Mouse (Mus musculus): ENCODE measurements around the gene Lnp1.
"Not testable (repeated sequence)": the region's sequence is repeated elsewhere in the genome, so short reads cannot be mapped to it uniquely, and the experiment has no call there.

The Lnp1 gene

DNA sequence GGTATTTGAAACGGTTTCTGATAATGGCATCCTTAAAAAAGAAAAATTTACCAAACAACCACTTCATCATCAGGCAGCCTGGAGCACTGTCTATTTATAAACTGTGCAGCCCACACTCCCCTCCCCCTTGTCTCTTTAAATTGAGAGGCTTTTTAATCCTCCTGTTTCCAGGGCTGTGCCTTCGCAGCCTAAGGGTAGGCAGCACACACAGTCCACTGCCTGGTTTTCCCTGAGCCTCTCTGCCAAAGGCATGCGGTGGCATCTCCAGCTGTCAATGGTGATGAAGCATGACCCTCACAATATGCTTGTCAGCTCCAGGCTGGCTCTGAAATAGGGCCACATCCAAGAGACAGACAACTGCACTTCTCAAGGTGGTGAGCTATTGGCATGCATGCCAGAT lies at the start of gene Lnp1:
TSS of gene Lnp1 (minus strand) at position 39 of the 400 bp plus-strand sequence.
- in situ Hi-C loops (cut with MboI, MseI), result no loop called here

DNA sequence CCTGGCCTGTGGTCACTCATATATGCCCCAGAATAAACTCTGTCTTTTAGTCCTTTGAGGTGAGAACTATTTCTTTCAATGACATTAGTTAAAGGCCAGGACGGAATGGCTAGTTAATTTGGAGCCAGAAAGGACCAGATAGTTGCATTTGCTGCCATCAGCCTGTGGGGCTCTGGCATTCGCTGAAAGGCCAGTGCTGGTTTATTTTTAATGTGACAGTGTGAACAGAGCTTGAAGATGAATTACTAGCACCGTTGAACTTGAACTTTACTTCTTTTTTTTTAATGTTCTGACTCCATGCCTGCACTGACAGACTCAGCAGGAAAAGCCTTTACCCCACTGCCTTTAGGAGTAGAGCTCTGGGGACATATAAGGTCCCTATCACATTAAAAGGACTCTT lies 46.8 kb upstream of the Lnp1 start:
- in situ Hi-C loops (cut with MboI, MseI), result no loop called here

DNA sequence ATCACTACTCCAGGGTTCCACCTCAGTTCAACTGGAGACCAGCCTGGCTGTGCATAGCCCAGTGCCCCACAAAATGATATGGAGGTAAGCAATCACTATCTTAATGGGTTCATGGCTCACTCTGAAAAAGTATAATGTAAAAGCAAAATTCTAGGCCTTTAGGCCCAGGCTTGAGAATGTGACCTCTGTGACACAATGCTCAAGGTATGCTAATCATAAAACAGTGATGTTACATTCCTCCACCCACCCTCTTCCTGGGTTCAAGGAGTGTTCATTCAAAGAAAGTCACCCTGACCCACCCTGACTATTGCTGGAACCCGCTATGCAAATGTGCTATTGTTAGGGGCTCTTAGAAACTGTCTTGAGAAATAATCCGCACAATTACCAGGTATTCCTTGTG lies 30.4 kb upstream of the Lnp1 start:
- in situ Hi-C loops (cut with MboI, MseI), result not testable (repeated sequence)

DNA sequence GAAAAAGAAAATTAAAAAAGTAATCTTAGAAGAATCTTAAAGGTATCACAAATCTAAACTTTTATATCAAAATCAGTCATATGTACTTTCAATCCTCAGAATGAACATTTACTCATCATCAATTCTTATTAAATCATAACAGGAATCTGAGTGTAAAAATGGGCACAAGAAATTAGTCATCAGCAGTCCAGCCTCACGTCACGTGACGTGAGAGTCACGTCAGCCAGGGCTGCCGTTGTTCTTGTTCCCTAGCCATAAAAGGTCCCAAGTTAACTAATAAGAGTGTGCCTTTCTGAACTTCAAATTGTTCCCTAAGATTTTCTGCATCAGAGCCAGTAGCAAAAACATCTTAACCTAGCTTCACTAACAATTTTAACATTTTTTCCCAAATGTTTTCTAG lies 21.2 kb upstream of the Lnp1 start:
- in situ Hi-C loops (cut with MboI, MseI), result no loop called here

GRCm38 (mm10) chr16:56942341-56942740 lies 14.5 kb upstream of the Lnp1 start:
- in situ Hi-C loops (cut with MboI, MseI), result no loop called here

DNA sequence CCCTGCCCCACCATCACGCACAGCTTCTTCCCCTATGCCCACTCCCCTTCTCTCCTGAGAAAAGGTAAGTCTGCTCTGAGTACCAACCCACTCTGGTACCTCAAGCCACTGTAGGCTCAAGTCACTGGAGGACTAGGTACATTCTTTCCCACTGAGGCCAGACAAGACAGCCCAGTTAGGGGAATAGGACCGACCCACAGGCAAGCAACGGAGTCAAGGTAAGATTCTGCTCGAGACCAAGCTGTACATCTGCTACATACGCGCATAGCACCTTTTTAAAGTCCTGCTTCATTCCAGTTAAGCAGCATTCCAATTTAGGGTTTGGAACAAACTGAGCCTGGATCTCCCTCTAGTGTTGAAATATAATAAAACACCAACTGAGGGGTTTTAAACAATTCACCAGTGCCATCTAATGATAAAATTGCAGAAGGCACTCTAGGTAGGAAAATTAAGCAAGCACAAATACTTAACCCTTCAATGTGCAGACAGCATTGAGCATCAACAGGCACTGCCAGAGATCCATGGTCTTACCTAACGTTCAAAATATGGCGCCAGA lies 7.7 kb downstream of the Lnp1 start:
- in situ Hi-C loops (cut with MboI, MseI), result no loop called here

DNA sequence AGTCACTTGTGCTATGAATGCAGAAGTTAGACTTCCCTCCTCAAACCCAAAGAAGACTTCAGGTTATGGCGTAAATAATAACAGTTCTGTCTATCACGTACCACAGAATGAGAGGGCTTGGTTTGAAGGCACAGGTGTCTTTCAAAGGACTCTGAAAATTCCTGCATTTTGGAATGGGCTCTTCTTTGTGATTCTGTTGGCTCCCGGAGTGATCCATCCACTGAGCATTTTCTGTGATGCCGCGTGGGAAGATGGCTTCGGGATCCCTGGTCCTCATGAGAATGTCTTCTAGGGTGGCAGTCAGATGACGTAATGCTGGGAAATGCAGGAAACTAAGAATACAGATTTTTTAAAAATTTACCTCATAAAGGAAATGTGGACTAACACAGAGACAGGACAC lies 10.6 kb downstream of the Lnp1 start:
- in situ Hi-C loops (cut with MboI, MseI), result no loop called here

DNA sequence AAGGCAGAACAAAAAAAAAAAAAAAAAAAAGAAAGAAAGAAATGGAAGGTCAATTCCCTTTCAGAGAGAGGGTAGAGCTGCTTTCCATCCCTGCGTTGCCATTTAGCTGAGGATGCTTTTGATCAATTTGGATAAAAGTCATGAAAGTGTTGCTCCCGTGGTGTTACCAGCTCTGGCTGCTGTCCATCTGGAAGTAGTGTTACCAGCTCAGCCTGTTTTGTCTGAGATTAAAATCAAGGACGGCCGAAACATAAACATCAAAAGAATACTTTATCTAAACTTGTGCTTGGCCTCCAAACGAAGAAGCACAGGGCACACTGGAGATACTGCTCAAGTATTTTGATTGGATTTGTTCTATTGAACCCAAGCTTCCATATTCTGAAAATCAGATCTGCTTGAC lies 18.9 kb downstream of the Lnp1 start:
- in situ Hi-C loops (cut with MboI, MseI), result no loop called here

GRCm38 (mm10) chr16:56902206-56902605 lies 25.7 kb downstream of the Lnp1 start:
- in situ Hi-C loops (cut with MboI, MseI), result not testable (repeated sequence)

DNA sequence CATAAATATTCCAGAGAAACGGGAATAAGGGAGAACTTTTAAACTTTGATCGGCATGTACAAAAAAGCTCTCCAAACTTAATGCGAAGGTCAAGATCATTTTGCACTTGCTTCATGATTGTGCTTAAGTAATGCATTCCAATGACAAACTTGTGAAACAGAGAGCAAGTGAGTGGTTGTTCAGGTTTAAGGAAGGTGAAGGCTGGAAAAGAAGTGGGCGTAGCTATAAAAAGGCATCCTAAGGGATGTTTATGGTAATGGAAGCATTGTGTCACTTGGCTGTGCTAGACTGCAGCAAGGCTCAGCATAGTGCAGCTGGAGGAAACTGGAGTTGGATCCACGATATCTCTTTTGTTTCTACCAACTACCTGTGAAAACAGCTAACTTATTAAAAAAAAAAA lies 36.3 kb downstream of the Lnp1 start:
- in situ Hi-C loops (cut with MboI, MseI), result no loop called here

DNA sequence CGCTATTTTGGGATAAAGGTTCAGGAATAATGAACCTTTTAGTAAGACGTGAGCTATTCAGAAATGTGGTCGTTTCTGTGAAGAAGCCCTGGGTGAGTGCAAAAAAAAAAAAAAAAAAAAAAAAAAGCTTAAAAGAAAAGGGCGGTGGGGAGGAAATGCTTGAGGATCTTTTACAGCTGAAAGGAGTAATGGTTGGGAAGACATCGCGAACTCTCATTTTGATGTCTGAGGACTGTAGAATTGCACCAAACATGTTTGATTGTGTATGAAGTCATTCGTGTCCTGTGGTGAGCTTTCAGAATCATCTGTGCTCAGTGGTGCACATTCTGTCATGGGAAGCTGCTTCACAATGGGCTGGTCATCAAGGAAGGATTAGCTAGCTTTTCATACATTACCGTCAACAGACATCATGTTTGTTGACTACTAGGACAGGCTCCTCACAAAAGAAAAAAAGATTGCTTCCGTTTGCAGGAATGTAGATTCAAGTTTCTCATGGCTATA lies 41.2 kb downstream of the Lnp1 start:
- in situ Hi-C loops (cut with MboI, MseI), result no loop called here

DNA sequence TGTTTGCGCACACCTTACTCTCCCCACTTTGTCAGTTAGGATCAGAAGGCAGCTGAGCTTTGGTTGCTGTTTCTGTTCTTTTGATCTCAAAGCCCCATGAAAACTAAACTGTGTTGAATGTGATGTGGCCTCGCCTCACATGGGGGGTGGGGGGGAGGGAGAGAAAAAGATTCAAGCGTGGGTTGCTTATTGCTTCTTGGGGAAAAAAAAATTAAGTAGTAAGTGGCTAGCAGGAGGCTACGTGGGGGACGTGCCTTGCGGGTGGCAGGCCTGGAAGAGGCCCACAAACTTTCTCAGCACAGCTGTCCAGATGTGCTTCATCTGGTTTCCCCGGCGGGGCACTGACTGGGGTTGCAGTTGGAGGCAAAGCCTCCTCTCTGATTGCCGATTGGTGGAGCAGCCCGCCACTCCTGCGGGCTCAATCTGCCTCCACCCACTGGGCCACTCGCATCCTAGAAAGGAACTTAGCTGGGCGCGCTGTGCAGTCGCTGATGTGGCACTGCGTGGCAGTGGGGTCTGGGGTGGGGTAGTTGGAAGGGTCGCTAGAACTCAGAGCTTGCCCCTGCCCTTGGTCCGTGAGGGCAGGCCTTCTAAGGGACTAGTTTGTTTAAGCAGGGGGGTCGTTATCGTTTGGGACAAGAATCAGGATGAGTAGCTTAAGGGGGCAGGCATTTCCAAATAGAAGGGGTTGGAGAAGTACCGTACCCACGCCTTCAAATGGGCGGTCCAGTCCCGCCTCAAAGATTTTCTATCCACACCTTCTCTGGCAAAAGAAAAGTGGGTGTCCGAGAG lies 41.8 kb downstream of the Lnp1 start, which contains the start of gene Tmem45a:
TSS of gene Tmem45a (minus strand) at position 343 of the 792 bp plus-strand sequence.
- in situ Hi-C loops (cut with MboI, MseI), result no loop called here

GRCm38 (mm10) chr16:56884811-56885210 lies 43.0 kb downstream of the Lnp1 start:
- in situ Hi-C loops (cut with MboI, MseI), result no loop called here

DNA sequence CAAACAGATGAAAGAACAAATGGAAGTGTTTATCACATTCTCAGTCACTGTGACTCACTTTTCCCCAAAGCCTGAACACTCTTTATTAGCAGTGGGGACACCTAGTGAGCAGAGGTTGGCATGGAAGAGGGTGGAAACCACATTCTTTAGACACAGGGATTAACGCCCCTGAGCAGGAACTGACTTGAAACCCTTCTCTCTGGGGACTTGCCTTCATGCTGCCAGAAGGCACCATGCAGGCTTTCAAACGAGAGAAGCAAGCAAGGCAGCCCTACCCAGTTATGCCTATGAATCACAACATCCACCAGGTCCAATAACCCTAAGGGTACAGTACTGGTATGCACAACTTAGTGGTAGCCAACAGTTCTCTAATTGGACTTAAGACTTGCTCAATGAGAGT lies 54.5 kb downstream of the Lnp1 start:
- in situ Hi-C loops (cut with MboI, MseI), result no loop called here

- in situ Hi-C loops (cut with MboI, MseI), result no loop called here
Measured at GRCm38 (mm10) chr16:56870458-56870857, 57.4 kb downstream of the Lnp1 start.

- in situ Hi-C loops (cut with MboI, MseI), result no loop called here
Measured at GRCm38 (mm10) chr16:56868361-56868760, 59.5 kb downstream of the Lnp1 start.

DNA sequence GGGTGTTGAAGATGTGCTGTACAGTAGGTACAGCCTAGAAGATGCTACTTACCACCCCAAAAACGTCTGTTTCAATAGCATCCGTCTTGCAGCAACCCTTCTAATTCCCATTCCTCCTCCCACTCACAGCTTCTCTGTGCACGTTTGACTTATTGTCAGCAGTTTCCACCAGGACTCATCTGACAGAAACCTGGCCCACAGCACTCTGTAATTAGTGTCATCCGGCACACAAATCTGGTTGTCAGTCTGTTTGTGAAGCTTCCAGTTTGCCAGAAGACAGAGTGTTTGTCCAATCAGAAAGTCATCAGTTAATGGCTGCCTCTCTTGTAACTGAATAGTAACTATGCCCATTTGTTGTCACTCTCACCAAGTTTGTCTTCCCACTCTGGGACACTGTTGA lies 60.3 kb downstream of the Lnp1 start:
- in situ Hi-C loops (cut with MboI, MseI), result no loop called here
